Mouse (Mus musculus) left cerebral cortex, adult 6 months (tissue): Measurements from ENCODE around the gene Fer1l4. TPM values are rescaled to one million over a fixed set of nuclear protein-coding genes. Genes with fewer than 3 reads are reported as not detected.

Source experiments
- long read RNA-seq, 2 experiments: library from polyadenylated mRNA; unstranded; transcript quantifications; one replicate each; pipeline ENCODE4 v2.0.0; 2019 to 2020
- polyA plus RNA-seq: library from polyadenylated mRNA; unstranded; fragments of <200 nt; fragmentation: Nextera tagmentation; gene quantifications from 2 replicates; pipeline ENCODE4 v1.2.3, GENCODE M21; 2021

Gene Fer1l4
- not detected in 2 replicates for polyA plus RNA-seq
- long read RNA-seq, experiment 1, result 0 reads
- long read RNA-seq, experiment 2, result 0 reads

DNA sequence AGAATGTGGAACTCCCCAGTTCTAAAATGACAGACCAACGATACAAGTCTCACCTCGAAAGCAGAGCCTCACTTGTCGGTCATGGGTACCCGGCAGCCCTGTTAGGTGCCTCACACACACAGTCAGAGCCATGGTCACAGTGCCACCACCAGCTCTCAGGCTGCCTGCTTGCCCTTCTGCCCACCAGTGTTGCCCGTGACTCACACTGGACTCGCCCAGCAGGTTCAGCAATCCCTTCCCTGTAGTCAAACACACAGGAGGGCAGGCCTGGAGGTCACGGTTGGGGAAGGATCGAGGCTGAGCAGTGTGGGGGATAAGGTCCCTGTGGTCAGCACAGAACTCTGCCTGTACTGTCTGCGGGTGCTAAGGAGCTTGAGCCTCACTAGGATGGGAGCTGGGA lies at the start of gene Fer1l4:
Fer1l4 (minus strand) TSS at position 132 of the 400 bp plus-strand sequence.

DNA sequence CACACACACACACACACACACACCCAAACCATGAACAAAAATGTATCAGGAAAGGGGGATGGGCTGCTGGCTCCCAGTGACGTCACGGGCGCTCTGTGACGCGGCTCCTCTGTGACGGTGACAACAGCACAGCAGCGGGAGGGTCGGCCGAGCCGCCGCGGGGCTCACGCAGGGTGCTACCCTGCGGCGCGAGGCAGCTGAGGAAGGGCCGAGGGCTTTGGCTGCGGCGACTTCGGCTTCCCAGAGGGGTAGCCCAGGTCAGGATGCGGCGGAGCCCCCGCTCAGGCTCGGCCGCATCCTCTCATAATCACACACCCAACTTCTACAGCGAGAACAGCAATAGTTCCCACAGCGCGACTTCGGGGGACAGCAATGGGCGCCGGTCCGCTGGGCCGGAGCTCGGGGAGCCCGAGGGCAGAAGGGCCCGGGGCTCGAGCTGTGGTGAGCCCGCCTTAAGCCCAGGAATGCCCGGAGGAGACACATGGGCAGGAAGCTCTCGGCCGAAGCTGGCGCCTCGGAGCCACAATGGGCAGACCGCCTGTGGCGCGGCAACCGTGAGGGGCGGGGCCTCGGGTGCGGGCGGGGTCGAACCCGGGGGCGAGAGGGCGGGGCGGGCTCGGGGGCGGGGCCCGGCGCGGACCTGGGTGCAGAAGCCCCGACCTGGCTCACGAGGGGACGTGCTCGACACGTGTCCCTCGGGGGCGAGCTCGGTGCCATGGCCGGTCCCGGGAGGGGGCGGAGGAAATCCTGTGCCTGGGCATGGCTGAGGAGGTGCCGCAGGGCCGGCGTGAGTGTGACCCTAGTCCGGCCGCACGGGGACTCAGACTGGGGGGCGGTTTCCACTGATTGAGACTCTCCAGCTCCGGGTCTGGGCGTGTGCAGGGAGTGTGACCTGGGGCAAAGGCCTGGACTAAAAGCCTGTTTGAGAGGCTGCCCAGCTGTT lies 12.6 kb upstream of the Fer1l4 start, which contains the start of gene Spag4:
Spag4 (plus strand) TSS at position 77 of the 943 bp plus-strand sequence.

DNA sequence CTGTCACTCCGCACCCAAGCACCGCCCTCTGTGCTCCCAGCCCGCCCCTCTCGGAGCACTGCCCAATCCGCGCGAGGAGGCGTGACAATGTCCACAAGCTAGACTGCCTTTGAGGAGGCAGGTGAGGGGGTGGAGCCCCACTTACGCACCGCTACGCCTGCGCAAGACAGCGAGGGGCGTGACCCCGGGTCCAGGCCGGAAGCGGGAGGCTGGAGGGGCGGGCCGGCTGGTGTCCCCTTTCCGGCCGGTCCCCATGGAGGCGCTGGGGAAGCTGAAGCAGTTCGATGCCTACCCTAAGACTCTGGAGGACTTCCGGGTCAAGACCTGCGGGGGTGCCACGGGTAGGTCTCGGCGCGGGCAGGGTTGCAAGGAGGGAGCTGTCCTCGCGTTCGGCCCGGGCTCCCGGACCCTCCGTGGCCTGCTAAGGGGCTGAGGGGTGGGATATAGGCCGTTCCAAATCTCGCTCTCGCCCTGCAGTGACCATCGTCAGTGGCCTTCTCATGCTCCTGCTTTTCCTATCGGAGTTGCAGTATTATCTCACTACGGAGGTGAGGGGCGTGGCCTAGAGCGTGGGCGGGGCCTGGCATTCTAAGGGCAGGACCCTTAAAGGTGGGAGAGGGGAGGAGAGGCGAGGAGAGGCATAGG lies 44.7 kb downstream of the Fer1l4 start, which contains the start of the genes 6430550D23Rik and Ergic3:
6430550D23Rik (minus strand) TSS at position 90 of the 645 bp plus-strand sequence.
Ergic3 (plus strand) TSS at position 158 of the 645 bp plus-strand sequence.

Other genes with a start within 250 kb of the Fer1l4 start
- 74.3 and 108 TPM in 2 replicates for gene BC029722, start 233.5 kb downstream of the Fer1l4 start, polyA plus RNA-seq
- 88.0 and 121 TPM in 2 replicates for gene Eif6, start 226.0 kb downstream of the Fer1l4 start, polyA plus RNA-seq
- gene Fam83c, start 218.1 kb downstream of the Fer1l4 start, polyA plus RNA-seq, result 0.05 and 0.06 TPM in 2 replicates
- gene Uqcc1, start 122.6 kb downstream of the Fer1l4 start, polyA plus RNA-seq, result 53.9 and 71.2 TPM in 2 replicates
- gene Gm15557, start 112.2 kb downstream of the Fer1l4 start, polyA plus RNA-seq, result not detected in 2 replicates
- 0.20 and 0.58 TPM in 2 replicates for gene Gdf5, start 107.6 kb downstream of the Fer1l4 start, polyA plus RNA-seq
- gene Cep250, start 96.5 kb downstream of the Fer1l4 start, polyA plus RNA-seq, result 3.9 and 4.1 TPM in 2 replicates
- 0.26 and 0.33 TPM in 2 replicates for gene 6430550D23Rik, start 45.0 kb downstream of the Fer1l4 start, polyA plus RNA-seq
- gene Ergic3, start 44.9 kb downstream of the Fer1l4 start, polyA plus RNA-seq, result 363 and 436 TPM in 2 replicates
- gene Spag4, start 12.2 kb upstream of the Fer1l4 start, polyA plus RNA-seq, result 2.8 and 3.0 TPM in 2 replicates
- gene Cpne1, start 59.0 kb upstream of the Fer1l4 start, polyA plus RNA-seq, result 9.6 and 13.1 TPM in 2 replicates
- gene Rbm12, start 59.0 kb upstream of the Fer1l4 start, polyA plus RNA-seq, result 5.7 and 7.7 TPM in 2 replicates
- 5.1 and 5.2 TPM in 2 replicates for gene Gm28036, start 74.1 kb upstream of the Fer1l4 start, polyA plus RNA-seq
- 495 and 586 TPM in 2 replicates for gene Romo1, start 91.1 kb upstream of the Fer1l4 start, polyA plus RNA-seq
- 42.5 and 54.2 TPM in 2 replicates for gene Nfs1, start 91.2 kb upstream of the Fer1l4 start, polyA plus RNA-seq
- 190 and 225 TPM in 2 replicates for gene Rbm39, start 127.3 kb upstream of the Fer1l4 start, polyA plus RNA-seq
- gene Phf20, start 143.5 kb upstream of the Fer1l4 start, polyA plus RNA-seq, result 49.8 and 51.8 TPM in 2 replicates